Mouse (Mus musculus) small intestine, adult 2 months (tissue): ENCODE measurements around the gene Rbbp9. TPM values are rescaled to one million over a fixed set of nuclear protein-coding genes. Genes with fewer than 3 reads are reported as not detected.
"Not testable (repeated sequence)": the region's sequence is repeated elsewhere in the genome, so short reads cannot be mapped to it uniquely, and the experiment has no call there.

ENCODE experiments used
- H3K27ac ChIP-seq: fragments of 200-500 bp; 2 replicates; pipeline ENCODE4 v1.5.1; 2012; ENCODE audit warnings: low read depth, low read length, control low read depth, inconsistent platforms; ENCODE audit not compliant: insufficient read depth
- H3K27me3 ChIP-seq: fragments of 200-500 bp; 2 replicates; pipeline ENCODE4 v1.6.1; 2012; ENCODE audit warnings: mild to moderate bottlenecking, moderate library complexity, low read length, inconsistent platforms; ENCODE audit not compliant: control insufficient read depth, insufficient read depth
- H3K36me3 ChIP-seq: fragments of 200-500 bp; 2 replicates; pipeline ENCODE4 v1.6.1; 2012; ENCODE audit warnings: mild to moderate bottlenecking, low read length, control low read depth, inconsistent platforms; ENCODE audit not compliant: control insufficient read depth, insufficient read depth
- H3K4me1 ChIP-seq: fragments of 200-500 bp; 2 replicates; pipeline ENCODE4 v1.6.1; 2012; ENCODE audit warnings: low read length, inconsistent platforms, mixed read lengths; ENCODE audit not compliant: control insufficient read depth, insufficient read depth, insufficient read length
- H3K4me3 ChIP-seq: fragments of 200-500 bp; 2 replicates; pipeline ENCODE4 v1.5.1; 2012; ENCODE audit warnings: low read depth, mild to moderate bottlenecking, control low read depth, inconsistent platforms, low read length, moderate library complexity
- CTCF ChIP-seq: fragments of 200-500 bp; IDR thresholded peaks from 2 replicates; pipeline ENCODE4 v1.5.1; 2012; ENCODE audit warnings: low read depth, mild to moderate bottlenecking, control low read depth, inconsistent platforms, low read length, moderate library complexity, mixed read lengths; ENCODE audit not compliant: insufficient replicate concordance, insufficient read length; ENCODE audit errors: extremely low read depth
- POLR2A ChIP-seq: fragments of 200-500 bp; IDR thresholded peaks from 2 replicates; pipeline ENCODE4 v1.6.1; 2012; ENCODE audit warnings: low read depth, mild to moderate bottlenecking, control low read depth, inconsistent platforms, low read length, moderate library complexity
- WGBS: fragments of 180-500 bp; shearing (Covaris S2); methylation state at CpG from one replicate; pipeline ENCODE4 v1.1.7; 2018; 5-methylcytosine and 5-hydroxymethylcytosine counted together
- polyA plus RNA-seq: library from polyadenylated mRNA; depleted of rRNA; stranded (reverse); fragments of >200 nt; gene quantifications from 2 replicates; pipeline ENCODE4 v1.2.3, GENCODE M21; 2012; rRNA removed

The Rbbp9 gene
- polyA plus RNA-seq, result 3.2 and 4.7 TPM in 2 replicates

- no peaks in the 10 kb centered on the region for H3K27me3 ChIP-seq
- H3K4me1 ChIP-seq, result peaks cover 3% of the 10 kb centered on the region; the same call in 1 of the 2 replicates
- H3K36me3 ChIP-seq, result 0 out of 2 replicates have a peak, but pooled peaks cover 2% of the 10 kb centered on the region
- TF ChIP-seq POLR2A, result no peak; the same call in 1 of the 2 replicates
- no peak for TF ChIP-seq CTCF
- under 1% methylated on average over 17 of the region's 17 CpGs for WGBS
- peak within 1 kb of the TSS; percentile 98 for H3K4me3 ChIP-seq
- H3K27ac ChIP-seq, result no peak within 1 kb of the TSS
Observed at GRCm38 (mm10) chr2:144550529-144550928, at the start of gene Rbbp9. Rbbp9 (minus strand) TSS chr2:144550869.

- WGBS, result 2% methylated on average over 50 of the region's 50 CpGs
- Histone ChIP-seq H3K36me3 (no peaks in the 10 kb centered on the region), H3K27me3 (no peaks in the 10 kb centered on the region), H3K4me1 (no peaks in the 10 kb centered on the region), H3K4me3 (peak within 1 kb of the TSS; percentile 96), H3K27ac (peak within 1 kb of the TSS; percentile 51)
- peak; percentile 79 for TF ChIP-seq CTCF
- peak; percentile 32; the same call in 1 of the 2 replicates for TF ChIP-seq POLR2A
Observed at GRCm38 (mm10) chr2:144599831-144600687, 49.4 kb upstream of the Rbbp9 start, which contains the start of gene Dtd1. Dtd1 (plus strand) TSS chr2:144599897.

DNA sequence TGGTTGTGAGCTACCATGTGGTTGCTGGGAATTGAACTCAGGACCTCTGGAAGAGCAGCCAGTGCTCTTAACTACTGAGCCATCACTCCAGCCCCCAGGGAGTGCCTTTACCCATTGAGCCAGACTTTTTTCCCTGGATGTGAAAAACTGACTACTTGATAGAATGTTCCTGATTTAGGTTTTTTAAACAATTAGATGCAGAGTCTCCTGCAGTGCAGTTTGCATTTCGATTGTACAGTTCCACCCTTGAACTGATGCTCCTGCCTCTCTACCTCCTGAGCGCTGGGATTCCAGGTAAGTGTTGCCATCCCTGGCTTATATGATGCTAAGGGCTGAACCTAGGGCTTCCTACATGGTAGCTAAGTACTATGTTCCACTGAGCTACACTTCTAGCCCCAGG is 47.3 kb upstream of the Rbbp9 start:
- H3K36me3 ChIP-seq, result no peaks in the 10 kb centered on the region
- WGBS, result 70% methylated on average over 2 of the region's 2 CpGs
- no peak for TF ChIP-seq CTCF
- TF ChIP-seq POLR2A, result no peak
- no peak overlapping the region for H3K27ac ChIP-seq
- H3K4me1 ChIP-seq, result peaks cover 2% of the 10 kb centered on the region; the same call in 1 of the 2 replicates
- H3K27me3 ChIP-seq, result no peaks in the 10 kb centered on the region
- no peak overlapping the region for H3K4me3 ChIP-seq

DNA sequence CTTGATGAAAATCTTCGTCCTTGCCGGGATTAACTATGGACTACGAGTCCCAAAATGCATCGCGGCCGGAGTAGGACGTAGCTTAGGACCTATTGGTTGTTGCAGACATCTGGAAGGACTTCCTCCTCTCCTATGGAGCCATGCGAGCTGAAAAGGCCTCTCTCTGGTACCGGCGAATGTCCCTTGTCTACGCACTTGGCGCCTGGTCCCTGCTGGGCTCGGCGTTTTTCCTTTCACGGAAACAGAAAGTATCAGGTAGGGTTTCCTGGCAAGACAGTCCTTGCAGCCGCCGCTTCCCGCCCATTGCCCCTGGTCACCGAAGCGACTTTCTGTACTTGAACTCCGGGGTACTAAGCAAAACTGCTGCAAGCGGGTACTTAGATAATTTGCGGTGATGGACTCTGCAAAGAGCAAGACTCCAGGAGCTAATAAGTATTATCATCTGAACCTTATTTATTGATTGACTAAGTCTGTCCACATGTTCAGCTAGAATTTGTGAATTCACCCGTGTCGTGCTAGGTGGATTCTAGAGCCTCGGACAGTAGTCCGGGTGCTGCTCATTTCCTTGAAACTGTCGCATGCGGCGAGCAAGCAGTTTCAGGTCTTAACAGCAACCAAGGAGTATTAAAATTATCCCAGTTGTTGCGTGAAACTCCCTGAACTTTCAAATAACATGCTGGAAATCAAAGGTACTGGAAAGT is 43.4 kb upstream of the Rbbp9 start, which contains the start of gene Smim26:
TSS of gene Smim26 (plus strand) at position 104 of the 701 bp plus-strand sequence.
- Histone ChIP-seq H3K27me3 (no peaks in the 10 kb centered on the region), H3K4me3 (peak within 1 kb of the TSS; percentile 85), H3K36me3 (peaks cover 9% of the 10 kb centered on the region), H3K27ac (peak within 1 kb of the TSS; percentile 59), H3K4me1 (peaks cover 2% of the 10 kb centered on the region; the same call in 1 of the 2 replicates)
- under 1% methylated on average over 31 of the region's 31 CpGs for WGBS
- TF ChIP-seq POLR2A (peak; percentile 72), CTCF (no peak)

- not testable (repeated sequence) for H3K27me3 ChIP-seq, H3K4me3 ChIP-seq, H3K27ac ChIP-seq, H3K4me1 ChIP-seq
- H3K36me3 ChIP-seq, result peaks cover 18% of the 10 kb centered on the region
- 67% methylated on average over 8 of the region's 8 CpGs for WGBS
Observed at GRCm38 (mm10) chr2:144593036-144593435, 42.4 kb upstream of the Rbbp9 start.

DNA sequence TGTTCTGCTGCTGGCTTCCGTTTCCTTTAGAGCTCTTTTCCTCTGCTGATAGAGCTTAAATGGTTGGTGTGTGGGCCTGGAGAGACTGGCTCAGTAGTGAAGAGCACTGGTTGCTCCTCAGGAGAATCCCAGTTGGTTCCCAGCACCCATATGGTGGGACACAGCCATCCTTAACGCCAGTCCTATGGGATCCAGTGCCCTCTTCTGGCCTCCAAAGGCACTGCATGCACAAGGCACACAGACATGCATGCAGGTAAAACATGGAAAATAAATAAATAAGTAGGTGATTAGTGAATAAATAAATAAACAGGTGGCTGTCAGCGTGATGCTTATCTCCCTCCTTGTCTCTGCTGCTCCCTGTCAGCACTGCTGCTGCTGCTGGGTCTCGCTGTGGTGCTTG is 38.1 kb upstream of the Rbbp9 start:
- Histone ChIP-seq H3K36me3 (peaks cover 51% of the 10 kb centered on the region), H3K27ac (no peak overlapping the region), H3K4me1 (0 out of 2 replicates have a peak, but pooled peaks cover 1% of the 10 kb centered on the region), H3K27me3 (no peaks in the 10 kb centered on the region), H3K4me3 (no peak overlapping the region)
- TF ChIP-seq POLR2A (no peak), CTCF (peak; percentile 34; the same call in 1 of the 2 replicates)
- 82% methylated on average over 4 of the region's 4 CpGs for WGBS
